Mouse (Mus musculus) intestine, embryonic 15.5 days (tissue): ENCODE measurements around the gene Kat6b. TPM values are rescaled to one million over a fixed set of nuclear protein-coding genes. Genes with fewer than 3 reads are reported as not detected.
A peak's percentile ranks its signal among the peaks of the same experiment; 100 is the strongest.
"Not testable (repeated sequence)": the region's sequence is repeated elsewhere in the genome, so short reads cannot be mapped to it uniquely, and the experiment has no call there.

Experiments used
- ATAC-seq: fragments of 200-750 bp; cut with Nextera tagmentation; 2 replicates; pipeline ENCODE4 v1.8.0; 2017; ENCODE audit warnings: moderate TSS enrichment, moderate library complexity
- H3K27ac ChIP-seq: fragments of 300-500 bp; sonication (generic); 2 replicates; pipeline ENCODE4 v1.5.1; 2015; ENCODE audit warnings: mild to moderate bottlenecking, inconsistent platforms
- H3K27me3 ChIP-seq: fragments of 300-500 bp; sonication (generic); replicated peaks from 2 replicates; pipeline ENCODE4 v1.6.1; 2015; ENCODE audit warnings: inconsistent platforms
- H3K36me3 ChIP-seq: fragments of 300-500 bp; sonication (generic); 2 replicates; pipeline ENCODE4 v1.6.1; 2015; ENCODE audit warnings: inconsistent platforms
- H3K4me1 ChIP-seq: fragments of 300-500 bp; sonication (generic); replicated peaks from 2 replicates; pipeline ENCODE4 v1.6.1; 2015; ENCODE audit warnings: inconsistent platforms
- H3K4me2 ChIP-seq: fragments of 300-500 bp; sonication (generic); replicated peaks from 2 replicates; pipeline ENCODE4 v1.6.1; 2015; ENCODE audit warnings: mild to moderate bottlenecking, inconsistent platforms
- H3K4me3 ChIP-seq: fragments of 300-500 bp; sonication (generic); replicated peaks from 2 replicates; pipeline ENCODE4 v1.5.1; 2015; ENCODE audit warnings: inconsistent platforms
- H3K9ac ChIP-seq: fragments of 300-500 bp; sonication (generic); 2 replicates; pipeline ENCODE4 v1.6.1; 2015; ENCODE audit warnings: inconsistent platforms
- H3K9me3 ChIP-seq: fragments of 300-500 bp; sonication (generic); 2 replicates; pipeline ENCODE4 v1.6.1; 2016; ENCODE audit warnings: inconsistent platforms
- WGBS: fragments of 180-500 bp; shearing (Covaris S2); methylation state at CpG from one replicate; pipeline ENCODE4 v1.1.7; 2015; 5-methylcytosine and 5-hydroxymethylcytosine counted together
- polyA plus RNA-seq: library from polyadenylated mRNA; unstranded; fragments of >200 nt; fragmentation: Nextera tagmentation; extraction: Ambion mirVana; gene quantifications from 2 replicates; pipeline ENCODE4 v1.2.1, GENCODE M21; 2015

The Kat6b gene
- polyA plus RNA-seq, 1 experiment from 2014 or later = 10.6 TPM

GRCm38 (mm10) chr14:21509111-21509905 lies 28.1 kb downstream of the Kat6b start:
- Histone ChIP-seq H3K4me2 (no peak overlapping the region), H3K9me3 (no peaks in the 10 kb centered on the region), H3K9ac (no peak overlapping the region), H3K27ac (no peak overlapping the region), H3K36me3 (no peaks in the 10 kb centered on the region), H3K4me1 (peaks cover 5% of the 10 kb centered on the region; the same call in 1 of the 2 replicates), H3K27me3 (no peaks in the 10 kb centered on the region), H3K4me3 (no peak overlapping the region)
- 68% methylated on average over 3 of the region's 3 CpGs for WGBS
- no peak for ATAC-seq

DNA sequence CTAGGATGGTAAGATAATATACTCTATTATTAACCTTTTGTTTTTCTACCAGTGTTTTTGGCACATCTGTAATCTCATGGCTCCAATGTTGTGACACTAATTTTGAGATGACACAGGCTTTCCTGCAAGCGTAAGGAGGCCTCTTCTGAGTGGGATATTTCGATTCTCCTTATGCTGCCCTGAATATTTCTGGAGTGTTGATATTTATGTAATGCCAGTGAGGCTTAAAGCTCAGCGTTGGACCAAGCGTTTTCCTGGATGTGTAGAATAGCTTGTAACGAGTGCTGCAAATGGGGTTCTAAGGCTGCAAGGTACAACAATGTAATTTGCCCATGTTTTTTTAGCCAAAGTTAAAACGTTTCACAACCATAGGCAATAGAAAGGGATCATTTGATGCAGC lies 30.2 kb downstream of the Kat6b start:
- Histone ChIP-seq H3K4me3 (no peak overlapping the region), H3K9me3 (no peaks in the 10 kb centered on the region), H3K36me3 (peaks cover under 1% of the 10 kb centered on the region; the same call in 1 of the 2 replicates), H3K27me3 (no peaks in the 10 kb centered on the region), H3K4me1 (peaks cover 5% of the 10 kb centered on the region; the same call in 1 of the 2 replicates), H3K4me2 (no peak overlapping the region), H3K9ac (no peak overlapping the region), H3K27ac (no peak overlapping the region)
- ATAC-seq = no peak
- WGBS = 73% methylated on average over 6 of the region's 6 CpGs

DNA sequence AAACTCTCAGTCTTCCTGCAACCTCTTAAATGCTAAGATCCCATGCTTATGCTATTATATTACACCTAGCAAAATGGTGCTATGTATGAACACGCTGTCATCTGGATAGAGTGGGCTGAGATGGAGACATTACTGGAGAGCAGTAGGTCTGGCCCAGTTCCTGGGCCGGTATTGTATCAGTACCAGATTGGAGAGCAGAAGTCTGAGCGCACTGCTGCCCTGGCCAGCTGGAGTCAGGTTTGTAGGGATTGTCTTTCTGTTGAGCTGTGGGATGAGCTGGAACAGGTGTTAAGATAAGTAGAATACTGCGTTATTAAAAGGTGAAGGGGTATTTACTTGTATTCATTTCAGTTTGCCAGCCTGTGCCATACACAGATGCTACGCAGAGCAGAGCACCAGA lies 34.3 kb downstream of the Kat6b start:
- Histone ChIP-seq H3K9me3 (no peaks in the 10 kb centered on the region), H3K27me3 (no peaks in the 10 kb centered on the region), H3K4me3 (no peak overlapping the region), H3K36me3 (peaks cover 8% of the 10 kb centered on the region; the same call in 1 of the 2 replicates), H3K9ac (no peak overlapping the region), H3K4me2 (no peak overlapping the region), H3K27ac (no peak overlapping the region), H3K4me1 (no peaks in the 10 kb centered on the region)
- 94% methylated on average over 5 of the region's 5 CpGs for WGBS
- ATAC-seq = no peak

GRCm38 (mm10) chr14:21519307-21519706 lies 38.1 kb downstream of the Kat6b start:
- Histone ChIP-seq H3K9me3 (no peaks in the 10 kb centered on the region), H3K4me3 (no peak overlapping the region), H3K27me3 (no peaks in the 10 kb centered on the region), H3K4me2 (no peak overlapping the region), H3K27ac (no peak overlapping the region), H3K36me3 (peaks cover 8% of the 10 kb centered on the region; the same call in 1 of the 2 replicates), H3K9ac (no peak overlapping the region), H3K4me1 (peaks cover 15% of the 10 kb centered on the region)
- no peak for ATAC-seq
- WGBS = 81% methylated on average over 3 of the region's 3 CpGs

- H3K4me1 ChIP-seq = peaks cover 15% of the 10 kb centered on the region
- no peak for ATAC-seq
- H3K36me3 ChIP-seq = peaks cover 8% of the 10 kb centered on the region; the same call in 1 of the 2 replicates
- H3K27me3 ChIP-seq = no peaks in the 10 kb centered on the region
- H3K9me3 ChIP-seq = no peaks in the 10 kb centered on the region
- no peak overlapping the region for H3K9ac ChIP-seq
- no peak overlapping the region for H3K4me2 ChIP-seq
- no peak overlapping the region for H3K4me3 ChIP-seq
- WGBS = 87% methylated on average over 7 of the region's 7 CpGs
- H3K27ac ChIP-seq = no peak overlapping the region
Measured at GRCm38 (mm10) chr14:21520496-21520895, 39.3 kb downstream of the Kat6b start.

DNA sequence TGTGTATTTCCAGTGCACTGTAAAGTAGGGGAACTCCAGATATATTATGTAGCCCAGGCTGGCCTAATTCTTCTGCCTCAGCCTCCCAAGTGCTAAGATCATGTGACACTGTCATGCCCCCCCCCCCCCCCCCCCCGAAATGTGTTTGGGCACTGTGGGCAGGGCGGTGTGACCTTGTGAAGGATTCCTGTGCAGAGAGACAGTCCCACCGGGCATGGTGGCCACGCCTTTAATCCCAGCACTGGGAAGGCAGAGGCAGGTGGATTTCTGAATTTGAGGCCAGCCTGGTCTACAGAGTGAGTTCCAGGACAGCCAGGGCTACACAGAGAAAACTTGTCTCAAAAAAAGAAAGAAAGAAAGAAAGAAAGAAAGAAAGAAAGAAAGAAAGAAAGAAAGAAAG lies 40.3 kb downstream of the Kat6b start:
- H3K27ac ChIP-seq, H3K4me3 ChIP-seq, H3K9me3 ChIP-seq, H3K9ac ChIP-seq, H3K27me3 ChIP-seq, H3K4me2 ChIP-seq, ATAC-seq, H3K36me3 ChIP-seq: not testable (repeated sequence)
- peaks cover 15% of the 10 kb centered on the region for H3K4me1 ChIP-seq
- 84% methylated on average over 4 of the region's 4 CpGs for WGBS

- H3K4me1 ChIP-seq = peaks cover 18% of the 10 kb centered on the region
- H3K27ac ChIP-seq = no peak overlapping the region
- no peaks in the 10 kb centered on the region for H3K36me3 ChIP-seq
- H3K27me3 ChIP-seq = no peaks in the 10 kb centered on the region
- no peak overlapping the region for H3K4me2 ChIP-seq
- H3K9me3 ChIP-seq = no peaks in the 10 kb centered on the region
- 88% methylated on average over 16 of the region's 16 CpGs for WGBS
- ATAC-seq = no peak
- no peak overlapping the region for H3K9ac ChIP-seq
- H3K4me3 ChIP-seq = no peak overlapping the region
Measured at GRCm38 (mm10) chr14:21522312-21522978, 41.2 kb downstream of the Kat6b start.

GRCm38 (mm10) chr14:21523234-21523633 lies 42.0 kb downstream of the Kat6b start:
- no peaks in the 10 kb centered on the region for H3K36me3 ChIP-seq
- WGBS = 34% methylated on average over 9 of the region's 9 CpGs
- H3K9me3 ChIP-seq = no peaks in the 10 kb centered on the region
- ATAC-seq = no peak
- no peak overlapping the region for H3K4me3 ChIP-seq
- no peak overlapping the region for H3K9ac ChIP-seq
- peaks cover 19% of the 10 kb centered on the region for H3K4me1 ChIP-seq
- peak overlapping the region; percentile 6; the same call in 1 of the 2 replicates for H3K27ac ChIP-seq
- no peaks in the 10 kb centered on the region for H3K27me3 ChIP-seq
- H3K4me2 ChIP-seq = no peak overlapping the region

- Histone ChIP-seq H3K27me3 (no peaks in the 10 kb centered on the region), H3K27ac (0 out of 2 replicates have a peak overlapping the region, but pooled peaks have one; percentile 6), H3K4me2 (no peak overlapping the region), H3K9me3 (no peaks in the 10 kb centered on the region), H3K36me3 (no peaks in the 10 kb centered on the region), H3K4me1 (peaks cover 19% of the 10 kb centered on the region), H3K9ac (no peak overlapping the region), H3K4me3 (no peak overlapping the region)
- 43% methylated on average over 3 of the region's 3 CpGs for WGBS
- peak; percentile 47; the same call in 1 of the 2 replicates for ATAC-seq
Measured at GRCm38 (mm10) chr14:21523851-21524441, 42.7 kb downstream of the Kat6b start.

DNA sequence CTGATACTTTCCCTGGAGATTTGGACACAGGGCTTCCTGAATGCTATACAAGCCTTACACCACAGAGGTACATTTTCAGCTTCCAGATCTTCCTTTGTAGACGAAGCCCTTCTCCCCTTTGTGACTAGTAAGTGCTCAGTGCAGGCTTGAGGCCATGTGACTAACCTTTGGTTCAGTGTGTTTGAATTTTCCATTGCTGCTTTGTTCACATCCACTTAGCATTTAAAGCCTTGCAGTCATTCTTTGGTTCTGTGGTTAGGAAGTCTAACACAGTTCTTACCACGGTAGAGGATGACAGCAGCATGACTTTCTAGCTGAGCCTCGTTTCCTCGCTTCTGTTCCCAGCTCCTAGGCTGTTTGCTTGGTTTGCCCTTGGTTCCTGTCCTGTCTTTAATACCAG lies 44.4 kb downstream of the Kat6b start:
- H3K27me3 ChIP-seq = no peaks in the 10 kb centered on the region
- H3K4me3 ChIP-seq = no peak overlapping the region
- no peaks in the 10 kb centered on the region for H3K9me3 ChIP-seq
- H3K4me1 ChIP-seq = peaks cover 19% of the 10 kb centered on the region
- H3K4me2 ChIP-seq = no peak overlapping the region
- H3K27ac ChIP-seq = no peak overlapping the region
- H3K9ac ChIP-seq = no peak overlapping the region
- no peaks in the 10 kb centered on the region for H3K36me3 ChIP-seq
- no peak for ATAC-seq
- WGBS = 77% methylated on average over 4 of the region's 4 CpGs

DNA sequence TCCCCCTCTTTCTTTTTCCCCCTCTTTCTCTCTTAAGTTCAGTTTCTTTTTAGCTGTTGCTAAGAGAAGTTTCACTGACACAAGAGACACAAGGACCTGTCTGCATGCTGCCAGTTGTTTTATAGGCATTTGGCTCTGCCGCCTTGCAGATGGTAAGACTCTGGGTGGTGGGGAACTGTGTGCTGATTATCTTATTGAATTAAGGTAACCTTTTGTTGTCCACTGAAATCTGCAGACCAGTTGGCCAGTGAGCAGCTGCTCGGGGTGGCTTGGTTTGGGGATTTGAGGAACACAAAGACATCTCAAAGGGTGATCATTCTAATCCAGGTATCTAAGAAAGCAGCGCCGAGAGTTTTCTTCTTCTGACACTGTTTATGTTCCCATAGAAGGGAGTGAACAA lies 52.3 kb downstream of the Kat6b start:
- H3K4me1 ChIP-seq = peaks cover 3% of the 10 kb centered on the region; the same call in 1 of the 2 replicates
- no peaks in the 10 kb centered on the region for H3K9me3 ChIP-seq
- no peak overlapping the region for H3K4me2 ChIP-seq
- H3K9ac ChIP-seq = no peak overlapping the region
- no peak for ATAC-seq
- 62% methylated on average over 4 of the region's 4 CpGs for WGBS
- no peaks in the 10 kb centered on the region for H3K36me3 ChIP-seq
- no peaks in the 10 kb centered on the region for H3K27me3 ChIP-seq
- no peak overlapping the region for H3K4me3 ChIP-seq
- no peak overlapping the region for H3K27ac ChIP-seq

GRCm38 (mm10) chr14:21534066-21534465 lies 52.8 kb downstream of the Kat6b start:
- H3K4me3 ChIP-seq = no peak overlapping the region
- H3K9me3 ChIP-seq = no peaks in the 10 kb centered on the region
- no peak overlapping the region for H3K9ac ChIP-seq
- H3K36me3 ChIP-seq = no peaks in the 10 kb centered on the region
- ATAC-seq = no peak
- H3K4me1 ChIP-seq = peaks cover 3% of the 10 kb centered on the region; the same call in 1 of the 2 replicates
- H3K27ac ChIP-seq = no peak overlapping the region
- no peaks in the 10 kb centered on the region for H3K27me3 ChIP-seq
- WGBS = 62% methylated on average over 2 of the region's 2 CpGs
- H3K4me2 ChIP-seq = no peak overlapping the region
